Mouse (Mus musculus) G1E (cell line): ENCODE measurements around the gene Tox2.

Source experiments
- GATA2 ChIP-seq: IDR thresholded peaks from 2 replicates; pipeline ENCODE4 v1.6.1; 2012; ENCODE audit warnings: low read depth, low read length, inconsistent platforms, borderline replicate concordance
- TAL1 ChIP-seq: conservative IDR thresholded peaks from 2 replicates; pipeline ENCODE4 v1.6.1; 2012; ENCODE audit warnings: low read depth, low read length, inconsistent platforms, mixed read lengths

DNA sequence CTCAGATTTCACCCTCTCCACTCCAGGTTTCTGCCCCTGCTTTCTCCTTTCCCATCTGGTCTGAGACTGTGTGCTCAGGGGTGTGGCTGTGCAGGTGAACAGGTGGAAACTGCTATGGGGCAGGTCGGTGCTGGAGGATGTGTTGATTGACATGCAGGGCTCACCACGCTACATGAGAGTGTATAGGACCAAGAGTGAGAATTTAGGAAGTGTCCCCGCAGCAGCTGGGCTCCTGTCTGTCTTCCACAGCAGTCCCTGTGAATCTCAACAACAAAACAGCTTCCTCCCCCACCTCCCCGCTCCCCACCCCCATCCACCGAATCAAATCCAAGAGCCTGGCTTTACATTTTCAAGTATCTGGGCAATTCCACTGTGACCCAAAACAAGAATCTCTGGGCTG is 13.3 kb upstream of the Tox2 start:
- no peak for TF ChIP-seq GATA2
- no peak for TF ChIP-seq TAL1
